Mouse (Mus musculus): ENCODE data around the gene Ncapd2.
A peak's percentile ranks its signal among the peaks of the same experiment; 100 is the strongest.

Ncapd2 gene

GRCm38 (mm10) chr6:125213715-125214114 lies 22.2 kb upstream of the Ncapd2 start:
- no peak for DNase-seq

- no peak for DNase-seq
Measured at GRCm38 (mm10) chr6:125213129-125213528, 21.6 kb upstream of the Ncapd2 start.

- no peak for DNase-seq
Measured at GRCm38 (mm10) chr6:125212621-125213020, 21.1 kb upstream of the Ncapd2 start.

GRCm38 (mm10) chr6:125210436-125210835 lies 18.9 kb upstream of the Ncapd2 start:
- DNase-seq, result no peak

GRCm38 (mm10) chr6:125197166-125197565 lies 5.7 kb upstream of the Ncapd2 start:
- no peak for DNase-seq

GRCm38 (mm10) chr6:125196301-125196700 lies 4.8 kb upstream of the Ncapd2 start:
- no peak for DNase-seq

- no peak for DNase-seq
Measured at GRCm38 (mm10) chr6:125195541-125196075, 4.1 kb upstream of the Ncapd2 start.

GRCm38 (mm10) chr6:125193390-125193789 lies 1.9 kb upstream of the Ncapd2 start:
- no peak for DNase-seq

GRCm38 (mm10) chr6:125192841-125193240 lies 1.3 kb upstream of the Ncapd2 start:
- no peak for DNase-seq

- peak; percentile 79 to 88 for DNase-seq
Measured at GRCm38 (mm10) chr6:125192016-125192714, 664 bp upstream of the Ncapd2 start.

- no peak for DNase-seq
Measured at GRCm38 (mm10) chr6:125190816-125191215, 685 bp downstream of the Ncapd2 start.

- no peak for DNase-seq
Measured at GRCm38 (mm10) chr6:125186203-125186602, 5.3 kb downstream of the Ncapd2 start.

GRCm38 (mm10) chr6:125182133-125182532 lies 9.4 kb downstream of the Ncapd2 start:
- DNase-seq, result no peak

GRCm38 (mm10) chr6:125179601-125180000 lies 11.9 kb downstream of the Ncapd2 start:
- DNase-seq, result no peak

- no peak for DNase-seq
Measured at GRCm38 (mm10) chr6:125175469-125175868, 16.0 kb downstream of the Ncapd2 start.

GRCm38 (mm10) chr6:125173256-125173655 lies 18.2 kb downstream of the Ncapd2 start:
- DNase-seq, result no peak

GRCm38 (mm10) chr6:125172474-125172873 lies 19.0 kb downstream of the Ncapd2 start:
- DNase-seq, result no peak

- DNase-seq, result no peak
Measured at GRCm38 (mm10) chr6:125170194-125170593, 21.3 kb downstream of the Ncapd2 start.

GRCm38 (mm10) chr6:125168086-125168485 lies 23.4 kb downstream of the Ncapd2 start:
- no peak for DNase-seq

- no peak for DNase-seq
Measured at GRCm38 (mm10) chr6:125166861-125167650, 24.4 kb downstream of the Ncapd2 start.

- peak; percentile 40 to 44 for DNase-seq
Measured at GRCm38 (mm10) chr6:125166051-125166751, 25.3 kb downstream of the Ncapd2 start, which contains the start of gene Gapdh. TSS of gene Gapdh (minus strand) at chr6:125166467.

- DNase-seq, result peak; percentile 95 to 97
Measured at GRCm38 (mm10) chr6:125165328-125165891, 26.1 kb downstream of the Ncapd2 start.
